Mouse (Mus musculus) mammary gland, adult 2 months (tissue): Measurements from ENCODE around the gene Notch2. TPM values are rescaled to one million over a fixed set of nuclear protein-coding genes. Genes with fewer than 3 reads are reported as not detected.

Source experiments
- polyA plus RNA-seq: library from polyadenylated mRNA; depleted of rRNA; stranded (reverse); fragments of >200 nt; gene quantifications from 2 replicates; pipeline ENCODE4 v1.2.3, GENCODE M21; 2012; ENCODE audit warnings: low replicate concordance; rRNA removed

Gene Notch2
- 39.9 and 54.6 TPM in 2 replicates for polyA plus RNA-seq

DNA sequence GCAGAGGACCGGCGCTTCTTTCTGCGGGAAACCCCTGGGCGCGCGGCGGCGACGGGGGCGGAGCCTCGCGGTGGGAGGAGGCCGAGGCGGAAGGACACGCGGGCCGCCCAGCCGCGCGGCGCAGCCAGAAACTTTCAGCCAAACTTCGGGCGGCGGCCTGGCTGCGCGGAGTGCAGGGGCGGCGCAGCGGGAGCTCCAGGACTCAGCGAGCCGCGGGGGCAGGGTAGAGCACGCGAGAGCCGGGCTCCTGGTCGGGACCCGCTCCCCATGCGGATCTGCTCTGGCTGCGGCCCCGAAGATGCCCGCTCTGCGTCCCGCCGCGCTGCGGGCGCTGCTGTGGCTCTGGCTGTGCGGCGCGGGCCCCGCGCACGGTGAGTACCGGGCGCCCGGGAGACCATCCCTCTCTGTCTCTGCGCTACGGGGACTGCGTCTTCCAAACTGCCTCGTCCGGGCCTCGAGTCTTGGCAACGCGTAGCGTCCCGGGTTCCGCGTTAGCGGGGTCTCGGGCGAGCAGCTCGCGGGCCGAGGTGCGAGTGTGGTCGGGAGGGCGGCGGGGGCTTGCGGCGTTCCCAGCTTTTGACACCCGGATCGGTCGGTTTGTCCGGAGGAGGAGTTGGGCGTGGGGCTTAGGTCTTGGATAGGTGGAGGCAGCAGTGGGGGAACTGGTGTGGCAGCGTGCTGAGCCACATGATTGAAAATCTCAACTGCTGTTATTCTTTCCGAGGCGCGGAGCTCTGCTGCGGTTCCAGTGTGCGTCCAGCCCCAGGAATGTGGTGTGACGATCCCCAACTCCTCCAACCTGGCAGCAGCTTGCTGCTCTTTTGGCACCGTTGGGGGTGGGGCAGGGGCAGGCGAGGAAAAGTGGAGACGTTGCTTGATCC lies at the start of gene Notch2:
Gene Notch2 (plus strand): TSS at position 127 of the 881 bp plus-strand sequence.

DNA sequence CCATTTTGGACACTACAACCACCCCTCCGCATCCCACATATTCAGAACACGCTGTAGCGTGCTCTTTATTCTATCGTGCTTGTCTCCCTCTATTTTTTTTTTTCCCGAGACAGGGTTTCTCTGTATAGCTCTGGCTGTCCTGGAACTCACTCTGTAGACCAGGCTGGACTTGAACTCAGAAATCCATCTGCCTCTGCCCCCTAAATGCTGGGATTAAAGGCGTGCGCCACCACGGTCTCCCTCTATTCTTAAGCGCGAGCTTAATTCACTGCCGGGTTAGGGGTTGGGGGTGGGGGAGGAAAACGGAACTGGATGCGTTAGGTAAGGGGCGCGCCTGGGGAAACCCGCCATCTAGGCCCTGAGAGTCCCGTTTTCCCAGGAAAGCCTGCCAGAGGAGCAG lies 147.0 kb downstream of the Notch2 start, which contains the start of gene Adam30:
Gene Adam30 (plus strand): TSS at position 301 of the 400 bp plus-strand sequence.

Other genes with a start within 250 kb of the Notch2 start
- gene Pde4dip, start 124.8 kb upstream of the Notch2 start, polyA plus RNA-seq: 29.2 and 427 TPM in 2 replicates
- gene Sec22b, start 112.3 kb upstream of the Notch2 start, polyA plus RNA-seq: 23.9 and 32.7 TPM in 2 replicates
- gene Adam30, start 147.1 kb downstream of the Notch2 start, polyA plus RNA-seq: 0.03 TPM in 1 of 2 replicates, not detected in the other
- not detected in 2 replicates for gene Reg4, start 208.6 kb downstream of the Notch2 start, polyA plus RNA-seq